Mouse (Mus musculus) limb, embryonic 11.5 days (tissue): Measurements from ENCODE around the gene Col18a1. TPM values are rescaled to one million over a fixed set of nuclear protein-coding genes. Genes with fewer than 3 reads are reported as not detected.

Experiments used
- ATAC-seq: fragments of 200-750 bp; cut with Nextera tagmentation; 2 replicates; pipeline ENCODE4 v1.8.0; 2017; ENCODE audit warnings: low read depth; ENCODE audit not compliant: insufficient number of reproducible peaks, low FRiP score, low TSS enrichment
- DNase-seq: peaks from one replicate; pipeline ENCODE4 v3.0.0-alpha.2; 2015; ENCODE audit warnings: low spot score
- H3K27ac ChIP-seq: fragments of 300-500 bp; sonication (generic); replicated peaks from 2 replicates; pipeline ENCODE4 v1.5.1; 2014; ENCODE audit warnings: low read depth, mild to moderate bottlenecking, low read length
- H3K27me3 ChIP-seq: fragments of 300-500 bp; sonication (generic); 2 replicates; pipeline ENCODE4 v1.6.1; 2014; ENCODE audit warnings: mild to moderate bottlenecking, low read length, mixed read lengths; ENCODE audit not compliant: control insufficient read depth, insufficient read depth
- H3K36me3 ChIP-seq: fragments of 300-500 bp; sonication (generic); 2 replicates; pipeline ENCODE4 v1.6.1; 2014; ENCODE audit warnings: mild to moderate bottlenecking, low read length, moderate library complexity, mixed read lengths; ENCODE audit not compliant: control insufficient read depth, insufficient read depth
- H3K4me1 ChIP-seq: fragments of 300-500 bp; sonication (generic); 2 replicates; pipeline ENCODE4 v1.6.1; 2014; ENCODE audit warnings: low read length, mixed read lengths; ENCODE audit not compliant: control insufficient read depth, insufficient read depth
- H3K4me2 ChIP-seq: fragments of 300-500 bp; sonication (generic); 2 replicates; pipeline ENCODE4 v1.6.1; 2014; ENCODE audit warnings: low read depth, mild to moderate bottlenecking, moderate library complexity; ENCODE audit not compliant: severe bottlenecking
- H3K4me3 ChIP-seq: fragments of 300-500 bp; sonication (generic); 2 replicates; pipeline ENCODE4 v1.5.1; 2014; ENCODE audit warnings: low read depth, low read length
- H3K9ac ChIP-seq: fragments of 300-500 bp; sonication (generic); 2 replicates; pipeline ENCODE4 v1.6.1; 2014; ENCODE audit warnings: mild to moderate bottlenecking, low read length
- H3K9me3 ChIP-seq: fragments of 300-500 bp; sonication (generic); 2 replicates; pipeline ENCODE4 v1.6.1; 2016; ENCODE audit warnings: low read length; ENCODE audit not compliant: control insufficient read depth
- WGBS: fragments of 180-500 bp; shearing (Covaris S2); extraction: QIAGEN DNeasy Blood & Tissue Kit; methylation state at CpG from one replicate; pipeline ENCODE4 v1.1.7; 2014; 5-methylcytosine and 5-hydroxymethylcytosine counted together
- polyA plus RNA-seq: library from polyadenylated mRNA; unstranded; fragments of >200 nt; fragmentation: Nextera tagmentation; extraction: Ambion mirVana; gene quantifications from 2 replicates; pipeline ENCODE4 v1.2.1, GENCODE M21; 2014

Col18a1 gene
- polyA plus RNA-seq, 1 experiment from 2014 or later: 63.0 TPM

DNA sequence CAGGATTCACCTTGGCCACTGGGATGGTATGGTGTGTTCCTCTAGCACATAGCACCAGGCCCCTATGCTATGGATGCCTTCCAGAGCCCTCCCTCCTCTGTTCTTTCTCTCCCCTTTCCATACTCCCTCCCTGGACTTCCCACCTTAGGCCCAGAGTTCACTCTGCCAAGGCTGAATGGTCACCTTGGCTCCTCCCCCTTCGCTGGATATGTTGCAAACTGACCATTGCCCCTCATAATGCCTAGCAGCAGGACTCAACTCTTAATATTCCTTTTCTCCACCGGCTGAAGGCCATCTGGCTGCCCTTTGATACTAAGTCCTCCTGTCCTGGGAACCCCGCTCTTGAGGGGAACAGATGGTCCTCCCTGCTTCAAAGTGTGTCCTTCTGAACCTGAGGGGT lies 139.4 kb downstream of the Col18a1 start:
- H3K9ac ChIP-seq: no peak overlapping the region
- H3K4me3 ChIP-seq: no peak overlapping the region
- H3K36me3 ChIP-seq: no peaks in the 10 kb centered on the region
- DNase-seq (no peak), ATAC-seq (no peak)
- H3K4me2 ChIP-seq: no peak overlapping the region
- no peaks in the 10 kb centered on the region for H3K27me3 ChIP-seq
- H3K27ac ChIP-seq: no peak overlapping the region
- H3K9me3 ChIP-seq: no peaks in the 10 kb centered on the region
- H3K4me1 ChIP-seq: no peaks in the 10 kb centered on the region
- 73% methylated on average over 3 of the region's 3 CpGs for WGBS

DNA sequence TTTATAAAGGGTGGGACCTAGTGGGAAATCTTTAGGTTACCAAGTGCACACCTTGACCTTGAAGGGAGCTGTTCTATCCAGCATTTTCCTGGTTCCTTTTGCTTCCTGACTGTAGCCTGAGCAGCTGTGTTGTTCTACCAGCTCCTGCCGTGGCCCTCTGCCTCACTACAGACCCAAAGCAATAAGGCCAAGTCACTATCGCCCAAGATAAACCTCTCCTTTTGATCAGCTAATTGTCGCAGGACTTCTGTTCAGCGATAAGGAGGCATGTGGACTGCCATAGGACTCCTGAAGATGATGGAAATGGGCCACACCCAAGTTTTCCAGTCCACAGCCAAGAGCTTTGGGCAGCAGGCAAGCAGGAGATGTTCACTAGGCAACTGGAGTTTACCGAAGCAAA lies 142.1 kb downstream of the Col18a1 start:
- ATAC-seq (no peak), DNase-seq (no peak)
- Histone ChIP-seq H3K4me3 (no peak overlapping the region), H3K4me1 (no peaks in the 10 kb centered on the region; the same call in 1 of the 2 replicates), H3K27me3 (no peaks in the 10 kb centered on the region), H3K27ac (no peak overlapping the region), H3K9me3 (no peaks in the 10 kb centered on the region), H3K4me2 (no peak overlapping the region), H3K36me3 (no peaks in the 10 kb centered on the region), H3K9ac (no peak overlapping the region)
- 76% methylated on average over 5 of the region's 5 CpGs for WGBS

DNA sequence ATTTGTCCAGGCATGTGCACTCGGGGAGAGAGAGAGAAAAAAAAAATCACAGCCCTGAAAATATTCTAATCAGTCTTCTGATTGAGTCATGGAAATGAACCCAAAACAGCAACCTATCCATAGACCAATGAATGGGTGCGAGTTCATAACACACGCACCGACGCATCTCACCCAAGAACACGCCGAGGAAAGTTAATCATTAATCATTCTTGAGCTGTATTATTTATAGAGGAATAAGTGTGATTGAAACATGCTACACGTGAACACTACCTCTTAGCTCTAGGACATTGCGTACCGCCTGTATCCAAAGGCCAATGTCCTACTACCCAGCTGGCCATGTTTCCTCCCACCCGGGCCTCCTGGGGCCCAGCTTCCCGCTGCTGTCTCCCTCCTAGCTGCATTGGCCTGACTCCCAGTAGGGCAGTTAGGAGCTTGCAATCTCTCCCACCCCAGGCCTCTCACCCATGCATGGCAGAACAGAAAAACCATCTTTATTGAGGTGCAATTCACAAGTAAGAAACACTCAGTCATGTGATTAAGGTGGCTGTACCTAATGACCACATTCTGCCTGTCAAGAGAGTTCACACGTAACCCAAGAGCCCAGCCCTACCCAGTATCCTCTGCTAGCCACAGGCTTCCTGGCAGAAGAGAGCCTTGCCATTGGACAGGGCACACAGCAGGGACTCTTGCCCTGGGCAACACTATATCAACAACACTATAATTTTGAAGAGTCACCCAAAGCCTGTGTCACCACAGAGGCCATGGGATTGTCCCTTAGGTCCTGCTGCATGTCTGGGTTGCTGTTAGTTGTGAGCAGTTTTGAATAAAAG lies 143.8 kb downstream of the Col18a1 start:
- H3K9ac ChIP-seq: no peak overlapping the region
- H3K4me2 ChIP-seq: no peak overlapping the region
- H3K36me3 ChIP-seq: no peaks in the 10 kb centered on the region
- H3K9me3 ChIP-seq: no peaks in the 10 kb centered on the region
- ATAC-seq: no peak
- no peak for DNase-seq
- H3K4me3 ChIP-seq: no peak overlapping the region
- WGBS: 85% methylated on average over 13 of the region's 13 CpGs
- H3K4me1 ChIP-seq: no peaks in the 10 kb centered on the region; the same call in 1 of the 2 replicates
- H3K27me3 ChIP-seq: no peaks in the 10 kb centered on the region
- no peak overlapping the region for H3K27ac ChIP-seq

DNA sequence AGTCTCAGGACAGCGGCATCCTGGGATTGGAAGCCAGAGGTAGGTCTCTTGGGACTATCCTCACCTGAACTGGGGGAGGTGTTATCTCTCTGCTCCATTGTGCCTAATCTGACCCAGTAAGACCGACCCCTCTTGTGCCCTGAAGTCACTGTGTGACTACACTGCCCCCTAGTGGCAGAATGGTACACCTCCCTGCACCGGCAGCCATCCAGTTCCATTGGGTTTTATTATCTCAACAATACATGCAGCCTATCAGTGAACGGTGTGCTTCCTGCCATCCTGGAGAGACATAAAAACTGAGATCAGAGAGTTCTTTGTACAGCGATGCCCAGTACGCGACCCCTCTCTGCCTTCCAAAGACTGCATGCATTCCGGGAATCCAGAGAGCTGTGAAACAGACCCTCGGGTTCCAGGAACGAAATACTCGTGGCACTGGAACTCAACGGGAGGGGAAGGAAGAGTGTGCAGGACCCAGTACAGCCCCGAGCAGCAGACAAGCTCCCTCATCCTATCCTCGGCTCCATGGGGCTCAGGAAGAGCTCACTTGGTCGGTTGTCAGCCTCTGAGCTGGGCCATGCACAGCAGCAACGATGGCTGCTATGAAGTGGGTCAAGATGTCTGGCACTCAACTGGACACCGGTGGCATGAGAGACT lies 144.8 kb downstream of the Col18a1 start:
- no peaks in the 10 kb centered on the region for H3K9me3 ChIP-seq
- H3K36me3 ChIP-seq: no peaks in the 10 kb centered on the region
- H3K4me1 ChIP-seq: no peaks in the 10 kb centered on the region; the same call in 1 of the 2 replicates
- DNase-seq: peak; percentile 90
- no peak overlapping the region for H3K9ac ChIP-seq
- peak; percentile 57; the same call in 1 of the 2 replicates for ATAC-seq
- H3K27me3 ChIP-seq: no peaks in the 10 kb centered on the region
- WGBS: 36% methylated on average over 17 of the region's 17 CpGs
- no peak overlapping the region for H3K4me3 ChIP-seq
- peak overlapping the region; percentile 13; the same call in 1 of the 2 replicates for H3K4me2 ChIP-seq
- no peak overlapping the region for H3K27ac ChIP-seq

DNA sequence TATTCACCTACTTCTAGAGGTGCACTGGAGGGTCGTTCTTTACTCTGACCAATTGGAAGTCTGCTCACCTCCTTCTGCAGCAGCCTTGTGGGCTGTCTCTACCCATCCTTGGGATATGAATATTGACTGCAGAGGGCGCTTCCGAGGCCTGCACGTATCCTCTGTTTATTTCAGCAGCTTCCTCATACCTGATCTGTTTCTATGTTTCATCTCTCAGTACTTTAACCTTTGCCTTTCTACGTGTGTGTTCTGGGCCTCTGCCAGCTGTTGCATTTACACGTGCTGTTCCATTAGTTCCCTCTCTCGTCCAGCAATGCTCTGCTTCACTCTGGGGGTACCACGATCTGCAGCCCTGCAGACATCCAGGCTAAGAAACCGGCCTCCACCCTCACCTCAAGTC lies 148.7 kb downstream of the Col18a1 start:
- H3K4me1 ChIP-seq: no peaks in the 10 kb centered on the region; the same call in 1 of the 2 replicates
- H3K27ac ChIP-seq: no peak overlapping the region
- H3K4me3 ChIP-seq: no peak overlapping the region
- no peak overlapping the region for H3K9ac ChIP-seq
- H3K4me2 ChIP-seq: no peak overlapping the region
- H3K9me3 ChIP-seq: no peaks in the 10 kb centered on the region
- H3K36me3 ChIP-seq: no peaks in the 10 kb centered on the region
- no peak for DNase-seq
- 73% methylated on average over 9 of the region's 9 CpGs for WGBS
- ATAC-seq: no peak
- no peaks in the 10 kb centered on the region for H3K27me3 ChIP-seq

DNA sequence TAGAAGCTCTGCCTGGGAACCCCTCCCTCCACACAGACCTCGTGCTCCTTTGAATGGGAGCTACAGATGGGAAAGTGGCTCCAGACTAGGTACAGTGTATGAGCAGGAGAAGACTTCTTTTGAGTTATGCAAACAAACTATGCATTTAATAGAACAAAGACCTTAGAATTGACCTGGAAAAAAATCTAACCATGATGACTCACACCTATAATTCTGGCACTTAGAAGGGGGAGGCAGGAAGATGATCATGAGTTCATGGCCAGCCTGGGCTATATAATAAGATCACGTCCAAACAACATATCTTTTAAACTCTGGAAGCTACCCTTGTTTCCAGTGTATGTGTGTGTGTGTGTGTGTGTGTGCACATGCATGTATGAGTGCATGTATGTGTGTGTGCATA lies 149.3 kb downstream of the Col18a1 start:
- H3K4me3 ChIP-seq: no peak overlapping the region
- 80% methylated on average over 2 of the region's 2 CpGs for WGBS
- ATAC-seq: no peak

DNA sequence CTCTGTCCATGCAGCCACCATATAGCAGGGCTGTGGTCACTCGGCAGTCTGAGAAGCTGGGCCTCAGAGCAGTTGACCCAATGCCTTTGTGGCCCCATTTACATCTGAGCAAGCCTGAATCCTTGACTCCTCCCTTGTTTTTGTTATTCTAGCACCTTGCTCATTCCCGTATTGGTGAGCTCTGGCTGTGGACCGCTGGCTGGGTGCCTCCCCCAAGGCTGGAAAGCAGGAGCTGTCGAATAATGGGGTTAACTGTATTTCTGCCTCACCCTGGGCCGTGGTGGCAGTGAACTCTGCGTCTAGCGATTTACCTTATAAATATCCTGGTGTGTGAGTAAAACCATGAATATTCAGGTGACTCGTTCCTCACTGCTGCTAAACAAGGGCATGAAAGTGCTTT lies 149.8 kb downstream of the Col18a1 start:
- Histone ChIP-seq H3K4me1 (no peaks in the 10 kb centered on the region; the same call in 1 of the 2 replicates), H3K36me3 (no peaks in the 10 kb centered on the region), H3K4me2 (no peak overlapping the region), H3K27ac (no peak overlapping the region), H3K4me3 (no peak overlapping the region), H3K27me3 (no peaks in the 10 kb centered on the region), H3K9me3 (no peaks in the 10 kb centered on the region), H3K9ac (no peak overlapping the region)
- 45% methylated on average over 8 of the region's 8 CpGs for WGBS
- ATAC-seq (no peak), DNase-seq (no peak)

More for the DNA sequence above, 149.3 kb downstream of the Col18a1 start:
- Histone ChIP-seq H3K4me1 (no peaks in the 10 kb centered on the region; the same call in 1 of the 2 replicates), H3K4me2 (no peak overlapping the region), H3K36me3 (no peaks in the 10 kb centered on the region), H3K27me3 (no peaks in the 10 kb centered on the region), H3K9ac (no peak overlapping the region), H3K9me3 (no peaks in the 10 kb centered on the region), H3K27ac (no peak overlapping the region)
- DNase-seq: no peak

DNA sequence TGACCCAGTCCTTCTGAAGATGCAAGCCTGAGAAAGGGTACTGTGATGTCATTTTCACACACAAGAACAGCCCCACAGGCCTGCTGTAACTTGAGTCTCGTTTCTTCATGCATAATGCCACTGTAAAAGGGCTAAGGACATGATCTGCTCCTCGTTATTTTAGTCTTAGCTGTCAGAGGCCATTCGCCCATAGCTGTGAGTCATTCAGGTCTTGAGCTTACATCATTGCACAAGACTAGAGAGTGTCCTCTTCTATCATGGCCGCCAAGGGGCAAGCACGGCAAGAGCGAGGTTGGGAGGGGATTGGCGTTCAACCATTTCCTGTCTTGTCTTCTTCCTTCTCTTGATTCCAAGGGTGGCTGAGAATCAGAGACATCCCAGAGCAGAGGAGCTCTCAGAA lies 150.3 kb downstream of the Col18a1 start:
- Histone ChIP-seq H3K27ac (no peak overlapping the region), H3K27me3 (no peaks in the 10 kb centered on the region), H3K4me3 (no peak overlapping the region), H3K36me3 (no peaks in the 10 kb centered on the region), H3K4me2 (no peak overlapping the region), H3K9me3 (no peaks in the 10 kb centered on the region), H3K9ac (no peak overlapping the region), H3K4me1 (no peaks in the 10 kb centered on the region)
- 82% methylated on average over 7 of the region's 7 CpGs for WGBS
- DNase-seq: no peak
- no peak for ATAC-seq
